Mouse (Mus musculus) CH12F3 (cell line): ENCODE measurements around the gene Mkks.
"Not testable (repeated sequence)": the region's sequence is repeated elsewhere in the genome, so short reads cannot be mapped to it uniquely, and the experiment has no call there.

ENCODE experiments used
- in situ Hi-C: fragments of 300-500 bp; cut with MboI; formaldehyde crosslinking; loops from 2 replicates; pipeline ENCODE4 v1.14.3; 2020; ENCODE audit warnings: low sequenced_read_pairs

The Mkks gene

DNA sequence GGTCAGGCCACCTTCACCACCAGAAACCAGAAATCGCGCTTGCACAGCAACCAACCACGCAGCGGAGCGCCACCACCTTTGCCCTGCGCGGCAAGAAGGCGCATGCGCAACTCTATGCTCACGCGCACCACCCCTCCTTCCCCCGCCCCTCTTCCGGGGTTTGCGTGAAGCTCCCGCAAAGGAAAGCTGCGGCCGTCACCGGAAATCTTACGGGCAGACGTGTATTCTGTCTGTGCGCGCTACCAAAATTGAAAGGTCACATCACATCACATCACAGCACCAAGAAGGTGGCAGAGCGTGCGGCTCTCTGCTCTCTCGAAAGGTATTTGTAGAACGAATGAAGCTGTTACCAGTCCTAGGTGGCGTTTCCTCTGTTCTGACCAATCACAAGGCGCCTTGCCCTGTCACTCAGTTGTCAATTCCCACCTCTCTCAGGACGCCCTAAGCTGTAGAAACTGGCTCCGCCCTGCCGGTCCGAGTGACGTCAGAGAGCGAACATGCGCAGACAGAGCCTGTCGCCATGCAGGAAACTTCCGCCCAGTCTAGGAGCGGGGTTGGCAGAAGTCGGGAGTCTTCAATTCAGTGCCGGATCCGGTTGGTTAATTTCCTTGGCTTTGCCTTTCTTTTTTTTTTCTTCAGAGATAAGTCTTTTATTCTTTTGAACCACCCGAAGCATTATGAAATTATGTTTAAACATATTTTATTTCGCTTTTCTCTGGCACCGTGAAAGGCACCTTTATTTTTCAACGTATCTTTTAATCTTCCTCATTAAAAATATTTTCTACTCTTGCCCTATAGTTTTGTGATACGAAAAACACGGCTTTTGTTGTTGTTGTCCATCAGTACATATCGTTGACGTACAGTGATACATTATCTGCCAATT lies at the start of gene Mkks, which contains the start of the genes Slx4ip and AL731706.1:
Gene Mkks (minus strand): TSS at position 322 of the 883 bp plus-strand sequence.
Gene Slx4ip (plus strand): TSS at position 151 of the 883 bp plus-strand sequence.
Gene AL731706.1 (minus strand): TSS at position 322 of the 883 bp plus-strand sequence.
- in situ Hi-C loops: no loop called here

DNA sequence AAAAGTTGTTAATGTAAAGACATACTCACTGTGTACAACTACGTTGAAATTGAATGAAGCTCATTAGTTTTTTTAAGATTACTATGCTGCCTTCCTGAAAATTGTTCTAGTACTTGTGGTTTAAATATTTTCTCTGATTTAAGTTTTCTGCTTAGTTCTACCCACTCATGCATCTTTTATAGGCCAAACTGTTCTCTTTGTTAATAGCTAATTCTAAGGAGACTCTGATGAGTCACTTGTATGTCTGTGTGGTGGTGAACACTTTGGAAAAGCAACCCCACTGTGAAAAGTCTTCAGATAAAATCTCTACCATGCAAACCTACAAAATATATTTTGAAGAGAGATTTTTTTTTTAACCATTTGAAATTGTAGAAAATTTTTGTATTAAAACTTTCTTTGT lies 47.1 kb upstream of the Mkks start:
- in situ Hi-C loops: no loop called here

DNA sequence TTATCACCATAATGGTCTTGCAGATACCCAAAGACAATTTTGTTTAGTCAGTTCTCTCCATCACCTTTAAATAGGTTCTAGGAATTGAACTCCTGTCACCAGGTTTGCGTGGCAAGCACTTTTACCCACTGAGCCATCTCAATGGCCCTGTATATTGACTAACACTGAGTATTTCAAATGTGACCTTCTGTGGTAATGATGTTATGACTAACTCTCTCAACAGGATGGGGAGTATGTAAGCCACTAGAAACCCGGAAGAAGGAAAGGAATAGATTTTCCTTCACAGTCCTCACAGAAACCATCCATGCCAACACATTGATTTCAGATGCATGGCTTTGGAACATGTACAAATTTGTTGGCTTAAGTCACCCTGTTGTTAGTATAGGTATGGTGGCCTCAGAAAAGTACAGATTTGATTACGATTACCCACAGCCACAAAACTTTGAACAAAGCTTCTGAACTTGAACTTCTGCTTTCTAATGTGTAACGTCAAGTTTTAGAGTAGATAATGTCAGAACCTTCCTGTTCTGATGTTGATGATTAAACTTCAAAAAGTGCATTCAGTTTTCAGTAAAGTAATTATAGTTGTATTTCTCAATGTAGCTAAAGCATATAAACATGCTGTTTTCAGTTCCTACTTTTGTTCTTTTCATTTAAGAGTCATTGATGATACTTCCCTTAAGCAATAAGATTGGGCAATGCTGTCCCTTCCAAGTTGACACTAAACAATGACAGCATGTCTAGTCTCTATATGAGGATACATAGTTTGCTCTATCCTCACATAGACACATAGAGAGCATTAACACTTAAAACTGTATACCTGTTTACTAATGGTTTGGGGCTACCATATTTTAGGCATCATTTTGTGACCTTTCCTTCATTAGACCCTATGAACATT lies 45.5 kb upstream of the Mkks start:
- in situ Hi-C loops: no loop called here

DNA sequence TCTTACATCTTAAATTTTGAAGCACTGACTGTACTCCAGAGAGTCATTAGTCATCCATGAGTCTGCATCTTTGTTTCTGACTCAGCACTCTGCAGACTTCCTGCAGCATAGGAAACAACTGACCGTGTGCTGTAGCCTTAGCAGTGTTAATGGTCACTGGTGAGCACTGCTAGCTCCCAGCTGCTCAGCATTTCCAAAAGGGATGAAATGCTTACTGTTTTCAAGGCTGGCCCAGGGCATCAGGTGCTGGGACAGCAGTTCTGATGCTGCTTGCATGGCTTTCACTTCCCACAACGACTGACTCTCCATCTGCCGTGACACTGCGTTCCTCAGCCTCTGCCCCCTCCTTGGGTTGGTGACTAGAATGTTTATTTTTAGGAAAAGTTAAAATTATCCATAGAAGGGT lies 29.8 kb upstream of the Mkks start:
- in situ Hi-C loops: no loop called here

DNA sequence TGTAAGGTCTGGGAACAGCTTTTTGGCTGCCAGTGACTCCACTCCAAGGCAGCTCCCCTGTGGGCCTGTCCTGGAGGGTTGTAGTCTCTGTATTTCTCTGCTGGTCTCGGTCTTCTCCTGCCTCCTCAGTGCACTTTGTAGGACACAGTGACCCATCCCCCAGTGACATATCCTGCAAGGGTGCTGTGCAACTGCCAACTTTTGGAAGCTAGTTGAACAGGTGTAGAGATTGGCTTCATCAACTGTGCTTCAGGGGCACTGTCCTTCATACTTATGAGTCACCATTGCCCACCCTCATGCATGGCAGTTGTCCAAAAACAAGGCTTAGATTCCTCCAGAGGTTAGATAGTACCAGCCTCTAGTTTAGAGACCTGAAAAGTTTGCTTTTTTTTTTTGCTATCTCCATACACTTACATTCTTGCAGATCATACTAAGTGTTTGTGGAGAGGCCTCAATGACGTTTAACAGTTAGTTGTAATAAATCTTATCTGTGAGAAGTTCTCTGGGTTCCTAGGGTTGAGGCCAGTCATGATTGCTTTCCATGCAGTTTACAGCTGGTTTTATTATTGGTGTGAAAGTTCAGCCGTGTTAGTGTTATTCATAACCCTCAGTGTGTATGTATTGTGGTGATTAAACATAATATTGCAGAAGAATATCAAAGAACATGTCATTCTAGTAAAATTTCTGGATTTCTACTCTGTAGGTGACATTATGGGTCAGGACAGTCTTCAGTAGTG lies 29.2 kb upstream of the Mkks start:
- in situ Hi-C loops: no loop called here

DNA sequence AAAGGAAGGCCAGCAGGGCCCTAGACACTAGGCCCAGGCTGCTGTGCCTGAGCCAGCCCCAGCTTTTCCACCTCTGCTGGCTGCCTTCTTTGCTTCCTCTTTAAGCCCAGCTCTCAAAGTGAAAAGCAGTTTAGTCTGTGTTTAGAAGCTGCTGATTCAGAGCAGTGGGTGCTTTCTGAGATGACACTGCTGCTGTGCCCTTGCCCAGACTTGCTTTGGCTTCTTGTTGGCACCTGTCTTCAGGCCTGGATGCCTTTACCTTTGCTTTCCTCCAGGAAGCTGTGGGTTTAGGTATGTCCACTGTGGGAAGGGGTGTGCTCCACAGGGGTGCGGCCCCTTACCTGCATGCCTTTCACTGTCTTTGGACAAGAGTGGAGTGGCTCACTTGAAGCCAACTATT lies 28.2 kb upstream of the Mkks start:
- in situ Hi-C loops: loop anchor here (5.0 kb wide), 1 partner anchor 262 kb away; no protein-coding TSS in a partner anchor

DNA sequence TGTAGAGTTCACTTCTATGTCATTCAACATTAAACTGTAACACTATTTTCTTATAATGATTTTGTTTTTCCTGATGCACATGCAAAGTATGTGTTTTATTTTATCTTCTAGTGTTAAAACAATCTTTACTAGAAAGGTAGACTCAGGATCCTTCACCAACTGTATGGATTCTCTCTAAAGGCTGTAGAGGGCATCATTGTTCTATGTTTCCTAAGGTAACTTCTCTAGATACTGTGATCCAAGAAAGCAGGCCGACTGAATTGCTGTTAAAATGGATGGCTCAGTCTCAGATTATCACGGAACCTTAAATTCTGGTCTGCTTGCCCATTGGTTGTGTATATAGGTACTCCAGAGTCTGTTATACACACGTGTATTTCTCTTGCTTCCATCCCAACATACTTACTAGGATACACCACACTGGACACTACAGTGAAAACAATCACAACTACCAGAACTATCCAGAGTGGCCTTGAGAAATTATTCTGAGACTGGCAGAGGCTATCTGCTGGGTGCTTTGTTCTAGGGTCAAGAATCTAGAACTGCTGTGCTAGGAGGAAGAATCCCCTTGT lies 23.2 kb upstream of the Mkks start:
- in situ Hi-C loops: no loop called here

DNA sequence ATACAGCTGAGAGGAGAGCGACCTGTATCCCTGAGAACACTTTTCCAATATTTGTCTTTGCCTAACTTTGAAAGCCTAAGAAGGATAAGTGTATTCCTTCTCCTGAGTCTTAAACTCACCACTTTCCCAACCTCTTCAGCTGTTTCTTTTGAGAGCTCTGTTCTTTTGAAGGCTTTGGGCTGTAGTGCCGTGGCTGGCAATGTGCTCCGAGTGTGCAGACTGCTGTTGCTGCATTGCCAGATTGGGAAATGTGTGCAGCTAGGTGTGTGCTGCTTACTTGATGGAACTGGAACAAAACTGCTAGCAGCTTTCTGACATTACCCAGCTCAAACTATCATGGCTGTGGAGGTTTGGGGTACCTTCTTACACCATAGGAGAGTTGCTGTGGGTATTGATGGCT lies 21.8 kb upstream of the Mkks start:
- in situ Hi-C loops: no loop called here

DNA sequence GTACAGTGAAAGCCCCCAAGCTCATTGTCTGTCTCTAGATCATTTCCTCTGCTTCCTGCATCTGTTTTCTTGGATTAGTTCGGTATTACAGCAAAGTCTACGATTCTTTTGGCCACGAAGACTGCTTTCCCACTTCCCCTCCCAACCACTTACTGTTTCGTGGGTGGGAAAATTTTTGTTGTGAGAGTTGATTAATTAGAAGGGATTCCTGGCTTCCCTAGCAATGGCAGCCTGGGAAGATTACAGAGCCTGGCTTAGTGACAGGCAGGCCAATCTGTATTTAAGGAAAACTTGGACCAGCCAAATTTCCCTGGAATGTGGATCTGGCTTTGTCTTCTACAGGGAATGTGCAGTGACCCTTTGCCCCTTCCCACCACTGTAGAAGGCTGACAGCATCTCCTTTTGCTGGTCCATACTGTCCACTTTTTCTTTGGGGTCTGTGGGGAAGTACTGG lies 20.8 kb upstream of the Mkks start:
- in situ Hi-C loops: no loop called here

DNA sequence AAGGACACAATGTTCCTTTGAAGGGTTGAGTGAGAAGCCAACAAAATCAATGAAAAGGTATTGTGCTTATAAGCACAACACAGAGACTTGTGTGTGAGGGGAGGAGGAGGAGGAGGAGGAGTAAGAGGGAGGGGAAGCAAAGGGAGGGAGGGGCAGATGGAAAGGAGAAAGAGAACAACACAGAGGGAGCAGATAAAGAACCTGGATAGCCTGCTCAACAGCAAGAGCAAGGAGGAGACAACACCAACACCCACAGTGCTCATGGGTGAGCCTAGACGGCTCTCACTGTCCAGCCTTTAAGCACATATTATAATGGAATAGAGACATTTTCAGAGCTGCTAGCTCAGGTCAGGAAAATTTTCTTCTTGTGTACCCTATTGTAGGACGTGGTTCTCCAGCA lies 18.1 kb upstream of the Mkks start:
- in situ Hi-C loops: no loop called here

DNA sequence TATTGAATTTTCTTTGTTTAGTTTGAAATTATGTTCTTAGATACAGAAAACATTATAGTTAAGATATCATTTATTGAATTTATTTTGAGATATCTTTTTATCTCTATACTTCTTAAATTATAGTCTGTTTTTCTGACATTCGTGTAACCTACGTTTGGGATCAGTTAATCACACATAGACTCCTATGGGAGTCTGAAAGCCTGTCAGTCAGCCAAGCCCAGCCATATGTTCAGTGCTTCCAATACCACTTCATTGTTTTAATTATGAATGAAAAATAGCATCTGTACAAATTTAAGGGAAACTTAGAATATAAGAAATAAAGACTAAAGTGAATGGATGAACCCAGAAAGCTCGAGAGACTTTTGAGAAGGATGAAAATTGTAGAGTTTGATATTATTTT lies 17.4 kb upstream of the Mkks start:
- in situ Hi-C loops: no loop called here

DNA sequence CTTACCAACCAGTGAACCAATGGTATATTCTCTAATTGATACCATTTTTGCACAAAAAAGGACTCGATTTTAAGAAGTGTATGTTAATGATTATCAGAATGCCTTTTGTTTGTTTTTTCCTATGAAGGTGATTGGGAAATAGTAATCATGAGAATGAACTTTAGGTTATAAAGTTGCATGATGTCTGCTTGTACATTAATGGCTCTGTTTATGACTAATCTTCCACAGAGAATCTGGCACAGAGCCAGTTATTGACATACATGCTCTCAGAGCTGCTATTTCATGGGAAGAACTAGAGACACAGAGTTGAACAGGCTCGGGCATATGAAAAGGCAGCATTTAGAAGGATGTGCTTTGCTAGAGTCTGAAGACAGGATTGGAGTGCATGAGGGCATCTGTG lies 4.9 kb upstream of the Mkks start:
- in situ Hi-C loops: no loop called here

DNA sequence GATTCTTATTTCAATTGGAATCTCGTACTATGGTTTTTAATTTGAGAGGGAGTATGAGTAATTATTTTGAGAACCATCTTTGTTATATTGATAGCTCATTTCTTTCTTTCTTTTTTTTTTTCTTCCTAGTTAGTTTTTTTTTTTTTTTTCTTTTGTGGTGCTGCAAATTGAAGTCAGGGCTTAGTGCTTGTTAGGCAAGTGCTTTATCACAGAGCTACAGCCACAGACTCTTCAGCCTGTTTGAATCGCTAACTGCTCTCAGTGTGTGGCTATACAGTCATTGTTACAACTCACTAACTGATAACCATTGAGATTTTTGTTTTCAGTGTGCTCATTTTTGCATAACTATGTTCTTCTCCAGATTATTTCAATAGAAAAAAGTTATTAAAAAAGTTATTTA lies 3.3 kb upstream of the Mkks start:
- in situ Hi-C loops: no loop called here

DNA sequence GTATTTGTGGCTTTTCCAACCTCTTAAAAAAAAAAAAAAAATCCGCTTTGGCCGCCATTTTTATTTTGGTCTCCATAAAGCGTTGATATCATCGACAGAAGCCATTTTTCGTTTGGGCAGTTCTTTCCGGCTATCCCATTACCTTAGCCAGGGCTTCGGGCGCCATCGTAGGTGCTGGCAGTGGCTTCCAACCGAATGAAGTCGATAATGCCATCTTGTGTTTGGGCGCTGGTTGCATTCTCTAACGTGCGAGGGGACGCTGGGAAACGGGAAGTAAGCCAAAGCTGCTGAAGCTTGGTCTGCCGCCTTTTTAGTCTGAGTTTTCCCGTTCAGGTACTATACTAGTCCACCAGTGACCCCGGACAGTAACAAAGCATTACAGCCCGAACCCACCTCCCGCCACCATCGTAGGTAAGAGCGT lies 772 bp upstream of the Mkks start:
- in situ Hi-C loops: no loop called here

DNA sequence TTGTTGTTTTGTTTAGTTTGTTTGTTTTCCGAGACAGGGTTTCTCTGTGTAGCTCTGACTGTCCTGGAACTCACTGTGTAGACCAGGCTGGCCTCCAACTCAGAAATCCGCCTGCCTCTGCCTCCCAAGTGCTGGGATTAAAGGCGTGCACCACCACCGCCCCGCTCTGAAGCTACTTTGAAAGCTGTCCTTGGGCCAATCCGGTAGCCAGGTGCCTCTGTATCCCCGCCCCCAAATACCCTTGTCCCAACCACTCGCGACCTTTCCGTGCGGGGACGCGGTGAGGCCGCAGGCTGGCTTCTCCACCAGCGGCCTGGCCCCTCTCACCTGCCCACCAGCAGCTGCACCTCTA lies 497 bp downstream of the Mkks start:
- in situ Hi-C loops: not testable (repeated sequence)

DNA sequence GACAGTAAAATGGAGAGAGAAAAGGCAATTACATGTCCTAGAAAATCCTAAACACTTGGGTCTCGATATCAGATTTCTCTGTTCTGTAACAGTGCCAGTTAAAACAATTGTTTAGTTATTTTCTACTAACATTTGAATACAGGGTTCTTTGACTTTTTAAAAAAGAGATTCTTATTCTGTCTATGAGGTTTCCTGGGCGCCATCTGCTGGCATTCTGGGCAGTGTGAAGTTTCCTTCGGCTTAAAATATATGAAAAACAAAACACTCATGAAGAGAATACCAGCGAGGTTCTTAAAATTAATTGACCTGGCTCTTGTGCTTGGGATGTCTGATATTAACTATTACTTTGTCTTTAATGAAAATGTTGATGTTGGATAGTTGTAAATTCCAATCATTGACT lies 4.3 kb downstream of the Mkks start:
- in situ Hi-C loops: no loop called here

DNA sequence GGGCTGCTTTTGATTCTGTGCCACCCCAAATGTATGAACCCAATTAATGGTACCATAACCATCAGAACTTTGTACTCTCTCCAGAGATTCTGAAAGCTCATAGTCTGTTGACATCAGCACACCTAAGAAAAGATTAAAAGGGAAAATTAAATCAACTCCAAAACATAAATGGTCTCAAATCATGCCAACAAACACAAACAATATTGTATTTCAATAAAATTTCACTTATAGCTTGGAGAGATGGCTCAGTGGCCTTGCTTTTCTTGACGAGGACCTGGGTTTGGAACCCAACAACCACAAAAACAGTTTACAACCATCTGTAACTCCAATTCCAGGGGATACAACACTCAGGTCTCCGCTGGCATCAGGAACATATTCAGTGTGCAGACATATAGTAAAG lies 5.6 kb downstream of the Mkks start, which contains the start of gene AL731706.2:
Gene AL731706.2 (minus strand): TSS at position 101 of the 400 bp plus-strand sequence.
- in situ Hi-C loops: no loop called here

DNA sequence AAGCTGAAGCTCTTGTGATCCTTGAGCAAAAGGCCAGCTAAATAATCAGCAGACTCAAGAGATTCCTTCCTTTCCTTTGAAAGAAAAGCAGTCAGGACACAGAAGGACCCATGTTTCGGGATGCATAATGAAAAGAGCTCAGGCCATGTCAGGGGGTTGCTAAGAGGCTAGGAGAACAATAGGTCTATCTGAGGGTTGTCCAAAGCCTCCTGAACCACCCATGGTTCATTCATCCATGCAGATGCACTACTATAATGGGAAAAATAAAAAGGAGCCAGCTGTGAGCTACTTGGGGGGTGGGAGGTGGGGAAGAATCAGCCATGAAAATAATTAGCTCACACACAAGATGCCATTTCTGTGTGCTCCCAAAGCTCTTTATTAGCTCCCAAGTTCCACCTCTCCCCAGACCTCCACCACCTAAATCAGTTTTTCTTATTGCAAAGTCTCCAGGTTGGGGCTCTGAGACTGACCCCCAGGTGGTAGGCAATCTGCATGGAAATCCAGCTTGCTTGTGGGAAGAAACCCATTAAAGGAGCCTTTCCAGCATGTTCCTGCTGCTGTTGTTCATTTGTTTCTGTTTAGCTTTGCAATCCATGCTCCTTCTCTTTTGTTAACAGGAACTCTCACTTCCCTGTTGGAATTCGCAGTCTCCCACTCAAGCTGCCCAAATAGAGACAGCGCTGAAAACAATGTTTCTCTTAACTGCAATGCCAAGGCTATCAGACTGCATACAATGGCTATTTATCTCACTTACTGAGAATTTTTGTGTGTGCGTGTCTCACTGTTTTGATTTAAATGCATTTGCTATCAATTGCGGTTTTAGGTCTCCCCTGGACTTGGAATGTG lies 36.4 kb downstream of the Mkks start:
- in situ Hi-C loops: no loop called here

DNA sequence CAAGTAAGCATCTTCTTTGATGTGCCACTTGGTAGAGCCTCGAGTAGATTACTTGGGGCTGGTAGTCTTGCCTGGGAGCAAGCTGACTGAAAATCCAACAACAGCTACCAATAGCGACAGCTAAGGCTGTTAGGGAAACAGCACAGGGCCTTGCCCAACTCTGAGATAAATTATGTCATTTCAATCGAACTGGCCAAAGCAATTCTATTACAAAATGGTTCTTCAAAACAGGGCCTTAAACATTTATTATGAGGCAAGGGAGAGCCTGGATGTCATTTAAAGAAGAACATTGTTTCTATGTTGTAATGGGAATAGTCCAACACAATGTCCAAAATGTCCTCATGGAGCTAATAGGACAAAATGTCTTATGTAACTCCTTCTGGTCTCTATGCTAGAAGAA lies 40.8 kb downstream of the Mkks start:
- in situ Hi-C loops: no loop called here

DNA sequence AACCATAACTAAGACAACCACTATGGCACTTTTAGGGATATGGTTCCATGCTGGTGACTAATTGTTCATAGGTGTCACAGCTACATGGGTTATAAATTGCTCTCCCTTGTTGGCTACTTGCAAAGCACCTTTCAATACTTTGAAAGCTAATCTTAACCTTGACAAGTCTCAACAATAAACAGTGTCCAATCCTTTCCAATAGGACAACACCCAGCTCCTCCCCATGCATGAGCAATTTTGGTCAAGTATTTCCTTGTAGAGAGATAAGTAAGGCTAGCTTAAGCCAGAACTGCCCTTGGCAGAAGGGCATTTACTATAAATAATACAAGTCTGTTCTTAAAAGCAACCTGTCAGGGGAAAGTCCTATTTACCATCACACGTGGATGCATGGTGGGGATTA lies 53.2 kb downstream of the Mkks start:
- in situ Hi-C loops: no loop called here
